Mouse (Mus musculus) C2C12 (cell line): ENCODE results near the gene Mdc1. TPM values are rescaled to one million over a fixed set of nuclear protein-coding genes. Genes with fewer than 3 reads are reported as not detected.

ENCODE experiments used
- H3K27me3 ChIP-seq: one replicate; pipeline ENCODE4 v1.6.1; 2011; ENCODE audit not compliant: control insufficient read depth, insufficient read depth, insufficient read length
- H3K36me3 ChIP-seq: one replicate; pipeline ENCODE4 v1.6.1; 2011; ENCODE audit not compliant: control insufficient read depth, insufficient read depth
- H3K4me3 ChIP-seq: one replicate; pipeline ENCODE4 v1.5.1; 2011; ENCODE audit warnings: mild to moderate bottlenecking, control low read depth; ENCODE audit not compliant: poor library complexity, insufficient read depth, severe bottlenecking
- H3K79me2 ChIP-seq: one replicate; pipeline ENCODE4 v1.6.1; 2011; ENCODE audit not compliant: control insufficient read depth, insufficient read depth
- H3K79me3 ChIP-seq: one replicate; pipeline ENCODE4 v1.6.1; 2011; ENCODE audit warnings: low read depth, control low read depth
- H3ac ChIP-seq: one replicate; pipeline ENCODE3; 2011; ENCODE audit warnings: low read depth; ENCODE audit not compliant: control insufficient read depth, insufficient read length
- CEBPB ChIP-seq: IDR thresholded peaks from one replicate; pipeline ENCODE4 v1.6.1; 2011; ENCODE audit warnings: low read depth, mild to moderate bottlenecking, control low read depth, moderate library complexity
- CTCF ChIP-seq: IDR thresholded peaks from one replicate; pipeline ENCODE4 v1.5.1; 2011; ENCODE audit not compliant: control insufficient read depth, insufficient read depth, insufficient read length
- FOSL1 ChIP-seq: IDR thresholded peaks from one replicate; pipeline ENCODE4 v1.8.0; 2011; ENCODE audit warnings: mild to moderate bottlenecking, low read length; ENCODE audit not compliant: poor library complexity, insufficient read depth, severe bottlenecking
- MAX ChIP-seq: IDR thresholded peaks from one replicate; pipeline ENCODE4 v1.6.1; 2011; ENCODE audit warnings: mild to moderate bottlenecking, control low read depth
- MYOD1 ChIP-seq: IDR thresholded peaks from one replicate; pipeline ENCODE4 v1.6.1; 2011; ENCODE audit warnings: low read depth; ENCODE audit not compliant: control insufficient read depth, insufficient read length
- MYOG ChIP-seq: IDR thresholded peaks from one replicate; pipeline ENCODE4 v1.6.1; 2011; ENCODE audit not compliant: control insufficient read depth, insufficient read length; ENCODE audit errors: extremely low read depth
- USF1 ChIP-seq: IDR thresholded peaks from one replicate; pipeline ENCODE4 v1.6.1; 2011; ENCODE audit warnings: low read depth, mild to moderate bottlenecking, control low read depth, moderate library complexity
- polyA plus RNA-seq: library from polyadenylated mRNA; unstranded; fragments of >200 nt; fragmentation: generic; extraction: Trizol; gene quantifications from one replicate; pipeline ENCODE4 v1.2.1, GENCODE M21; 2012; ENCODE audit warnings: missing spikeins

Mdc1 gene
- polyA plus RNA-seq, 1 experiment, result 16.6 TPM

DNA sequence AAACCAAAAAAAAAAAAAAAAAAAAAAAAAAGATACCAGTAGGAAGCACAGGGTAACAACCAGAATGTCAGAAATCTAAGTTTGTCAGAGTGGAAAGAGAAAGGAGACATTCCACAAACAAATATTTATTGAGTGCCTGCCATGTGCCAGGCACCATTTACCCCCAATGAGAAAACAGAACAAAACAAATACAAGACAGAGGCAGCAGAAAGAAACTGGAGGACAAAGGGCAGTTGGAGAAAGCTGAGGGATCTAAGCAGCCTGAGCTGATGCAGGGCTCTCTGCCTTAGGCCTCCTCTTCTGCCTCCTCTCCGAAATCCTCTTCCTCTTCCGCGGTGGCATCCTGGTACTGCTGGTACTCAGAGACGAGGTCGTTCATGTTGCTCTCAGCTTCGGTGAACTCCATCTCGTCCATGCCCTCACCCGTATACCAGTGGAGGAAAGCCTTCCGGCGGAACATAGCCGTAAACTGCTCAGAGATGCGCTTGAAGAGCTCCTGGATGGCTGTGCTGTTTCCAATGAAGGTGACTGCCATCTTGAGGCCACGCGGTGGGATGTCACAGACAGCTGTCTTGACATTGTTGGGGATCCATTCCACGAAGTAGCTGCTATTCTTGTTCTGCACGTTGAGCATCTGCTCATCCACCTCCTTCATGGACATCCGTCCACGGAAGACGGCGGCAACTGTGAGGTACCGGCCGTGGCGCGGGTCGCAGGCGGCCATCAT is 6.5 kb upstream of the Mdc1 start:
- H3K36me3 ChIP-seq, result peaks cover 36% of the 10 kb centered on the region
- no peaks in the 10 kb centered on the region for H3K27me3 ChIP-seq

GRCm38 (mm10) chr17:35835424-35836140 is 5.7 kb upstream of the Mdc1 start:
- Histone ChIP-seq H3K4me3 (peak overlapping the region; percentile 94), H3K79me3 (peaks cover 44% of the 10 kb centered on the region), H3K27me3 (no peaks in the 10 kb centered on the region), H3K36me3 (peaks cover 36% of the 10 kb centered on the region), H3K79me2 (peaks cover 60% of the 10 kb centered on the region), H3ac (peak overlapping the region; percentile 25)
- TF ChIP-seq CEBPB, result no peak
- no peak for TF ChIP-seq FOSL1
- TF ChIP-seq MYOD1, result no peak
- no peak for TF ChIP-seq MYOG
- TF ChIP-seq MAX, result no peak
- no peak for TF ChIP-seq USF1
- TF ChIP-seq CTCF, result no peak

More for the DNA sequence above, 6.5 kb upstream of the Mdc1 start:
- Histone ChIP-seq H3K79me3 (peaks cover 44% of the 10 kb centered on the region), H3ac (peak overlapping the region; percentile 25), H3K4me3 (peak overlapping the region; percentile 94), H3K79me2 (peaks cover 57% of the 10 kb centered on the region)
- TF ChIP-seq MAX (no peak), CTCF (no peak), USF1 (no peak), FOSL1 (no peak), MYOG (no peak), MYOD1 (no peak), CEBPB (no peak)

DNA sequence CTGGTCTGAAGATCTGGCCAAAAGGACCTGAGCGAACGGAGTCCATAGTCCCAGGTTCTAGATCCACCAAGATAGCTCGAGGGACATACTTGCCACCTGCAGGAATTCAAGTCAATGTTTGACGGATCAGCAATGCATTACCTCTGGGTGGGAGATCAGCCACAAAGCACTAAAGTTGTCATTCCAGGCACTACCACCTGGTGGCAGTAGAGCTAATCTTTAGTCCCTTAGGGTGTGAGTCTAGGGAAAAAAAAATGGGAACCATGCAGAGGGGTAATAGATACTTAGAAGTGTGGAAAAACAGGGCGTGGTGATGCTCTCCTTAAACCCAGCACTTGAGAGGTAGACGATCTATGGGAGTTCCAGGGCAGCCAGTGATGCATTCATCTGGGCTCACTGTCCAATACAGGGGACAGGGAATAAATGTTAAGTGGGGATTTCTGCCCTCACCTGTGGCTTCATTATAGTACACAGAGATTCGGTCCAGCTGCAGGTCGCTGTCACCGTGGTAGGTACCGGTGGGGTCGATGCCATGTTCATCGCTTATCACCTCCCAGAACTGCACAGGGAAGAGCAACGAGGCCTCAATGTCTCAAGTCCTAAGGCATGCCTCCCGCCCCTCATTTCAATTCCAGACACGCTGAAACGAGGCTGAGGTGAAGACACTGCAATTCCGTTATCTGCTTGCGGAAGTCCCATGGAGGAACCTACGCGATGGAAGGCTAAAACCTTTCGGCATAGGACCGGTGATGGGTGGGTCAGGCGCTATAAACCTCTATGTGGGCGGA is 4.9 kb upstream of the Mdc1 start:
- Histone ChIP-seq H3K4me3 (peak overlapping the region; percentile 94), H3ac (peak overlapping the region; percentile 95), H3K79me2 (peaks cover 60% of the 10 kb centered on the region), H3K79me3 (peaks cover 44% of the 10 kb centered on the region), H3K36me3 (peaks cover 36% of the 10 kb centered on the region), H3K27me3 (no peaks in the 10 kb centered on the region)
- TF ChIP-seq MAX (peak; percentile 34), CEBPB (no peak), MYOG (no peak), USF1 (no peak), CTCF (peak; percentile 54), FOSL1 (no peak), MYOD1 (no peak)

DNA sequence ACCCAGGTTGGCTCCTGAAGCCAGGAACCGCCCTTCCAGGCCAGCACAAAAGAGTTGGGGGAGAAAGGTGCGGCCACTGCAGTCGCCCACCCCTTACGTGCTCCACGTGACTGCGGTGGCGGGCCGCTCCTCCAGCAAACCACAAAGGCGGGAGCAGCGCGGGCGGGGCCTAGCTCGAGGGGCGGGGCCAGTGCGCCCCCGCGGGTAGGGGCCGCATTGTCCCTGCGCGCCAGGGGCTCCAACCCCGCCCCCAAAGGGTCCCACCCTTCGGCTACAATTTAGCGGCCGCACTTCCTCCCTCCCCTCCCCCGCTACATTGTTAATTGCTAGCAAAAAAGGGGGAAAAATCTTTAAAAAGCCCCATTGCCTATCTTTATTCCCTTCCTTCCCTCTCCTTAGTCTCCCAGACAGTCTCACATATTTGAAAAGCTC is 4.3 kb upstream of the Mdc1 start:
- Histone ChIP-seq H3K27me3 (no peaks in the 10 kb centered on the region), H3K4me3 (peak overlapping the region; percentile 94), H3K79me3 (peaks cover 44% of the 10 kb centered on the region), H3K36me3 (peaks cover 36% of the 10 kb centered on the region), H3K79me2 (peaks cover 62% of the 10 kb centered on the region), H3ac (peak overlapping the region; percentile 95)
- TF ChIP-seq CEBPB, result no peak
- TF ChIP-seq MYOD1, result no peak
- TF ChIP-seq USF1, result peak; percentile 89
- TF ChIP-seq MAX, result peak; percentile 87

- H3K4me3 ChIP-seq, result peak overlapping the region; percentile 94
- no peaks in the 10 kb centered on the region for H3K27me3 ChIP-seq
- H3K79me2 ChIP-seq, result peaks cover 66% of the 10 kb centered on the region
- peaks cover 36% of the 10 kb centered on the region for H3K36me3 ChIP-seq
- TF ChIP-seq CEBPB (no peak), CTCF (no peak), USF1 (no peak), FOSL1 (no peak), MYOD1 (no peak), MYOG (no peak)
- H3K79me3 ChIP-seq, result peaks cover 46% of the 10 kb centered on the region
- peak overlapping the region; percentile 83 for H3ac ChIP-seq
These were observed 3.8 kb upstream of the Mdc1 start for GRCm38 (mm10) chr17:35837487-35837886.
